Mouse (Mus musculus) urinary bladder, adult 18-20 months (tissue): Measurements from ENCODE around the gene Stk10.

Experiments
- DNase-seq, 2 experiments: peaks; one replicate each; pipeline ENCODE4 v3.0.0; 2022; ENCODE audit warnings: low spot score in 2 of 2, mixed read lengths in 2 of 2

Stk10 gene

GRCm38 (mm10) chr11:32524122-32524920 is 8.8 kb upstream of the Stk10 start:
- no peak for DNase-seq

- DNase-seq: no peak
Measured at GRCm38 (mm10) chr11:32527006-32527405, 6.1 kb upstream of the Stk10 start.

- DNase-seq: no peak
Measured at GRCm38 (mm10) chr11:32530151-32530550, 3.0 kb upstream of the Stk10 start.

GRCm38 (mm10) chr11:32531871-32532764 is 987 bp upstream of the Stk10 start, which contains the start of gene Efcab9:
Gene Efcab9 (minus strand): TSS chr11:32532081.
- no peak for DNase-seq

- DNase-seq: no peak
Measured at GRCm38 (mm10) chr11:32533482-32534261, 567 bp downstream of the Stk10 start.

GRCm38 (mm10) chr11:32534453-32535075 is 1.5 kb downstream of the Stk10 start:
- DNase-seq: no peak

- DNase-seq: no peak
Measured at GRCm38 (mm10) chr11:32535646-32536045, 2.5 kb downstream of the Stk10 start.

- no peak for DNase-seq
Measured at GRCm38 (mm10) chr11:32536954-32537353, 3.8 kb downstream of the Stk10 start.

- DNase-seq: no peak
Measured at GRCm38 (mm10) chr11:32538435-32538834, 5.3 kb downstream of the Stk10 start.

GRCm38 (mm10) chr11:32538846-32539245 is 5.7 kb downstream of the Stk10 start:
- no peak for DNase-seq

- DNase-seq: no peak
Measured at GRCm38 (mm10) chr11:32539717-32540116, 6.6 kb downstream of the Stk10 start.

GRCm38 (mm10) chr11:32540463-32540862 is 7.4 kb downstream of the Stk10 start:
- DNase-seq: no peak

GRCm38 (mm10) chr11:32542181-32542580 is 9.1 kb downstream of the Stk10 start:
- DNase-seq: no peak

- no peak for DNase-seq
Measured at GRCm38 (mm10) chr11:32542687-32543411, 9.7 kb downstream of the Stk10 start.

GRCm38 (mm10) chr11:32544041-32544440 is 10.9 kb downstream of the Stk10 start:
- no peak for DNase-seq

GRCm38 (mm10) chr11:32544497-32544896 is 11.4 kb downstream of the Stk10 start:
- no peak for DNase-seq

GRCm38 (mm10) chr11:32545605-32546004 is 12.5 kb downstream of the Stk10 start:
- no peak for DNase-seq

GRCm38 (mm10) chr11:32546483-32546882 is 13.4 kb downstream of the Stk10 start:
- DNase-seq: no peak

GRCm38 (mm10) chr11:32547391-32547947 is 14.4 kb downstream of the Stk10 start:
- DNase-seq: no peak

GRCm38 (mm10) chr11:32548240-32548639 is 15.1 kb downstream of the Stk10 start:
- no peak for DNase-seq
